Mouse (Mus musculus): ENCODE results near the gene Rps7.

DNA sequence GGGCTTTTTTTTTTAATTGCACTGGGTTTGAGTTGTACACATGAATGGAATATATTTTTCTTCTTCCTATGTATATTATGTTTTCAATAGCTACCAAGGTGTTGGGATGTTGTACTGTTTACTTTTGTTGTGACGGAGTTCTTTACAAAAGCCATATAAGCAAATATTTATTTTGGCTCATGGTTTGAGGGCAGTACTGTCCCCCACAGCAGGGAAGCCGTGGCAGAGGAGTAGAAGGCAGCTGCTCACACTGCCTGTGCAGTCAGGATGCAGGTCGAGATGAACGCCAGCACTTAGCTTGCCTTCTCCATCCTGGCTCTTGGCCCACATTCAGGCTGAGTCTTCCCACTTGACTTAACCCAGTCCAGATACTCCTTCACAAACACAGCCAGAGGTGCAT is 31.0 kb upstream of the Rps7 start:
- TF ChIP-seq CTCF (IDR thresholded peaks at IDR 0.05; ENCODE audit: low read depth) = no peak
- TF ChIP-seq EP300 (IDR thresholded peaks at IDR 0.05; ENCODE audit: low read depth) = no peak

Data from heart, postnatal 0 days (tissue).